Mouse (Mus musculus): Measurements from ENCODE around the gene Bicdl1.

- no peak for TF ChIP-seq POLR2A (IDR thresholded peaks at IDR 0.05; ENCODE audit: insufficient read depth, low read depth, low read length)
- no peak for TF ChIP-seq CTCF (IDR thresholded peaks at IDR 0.05)
- no peak for TF ChIP-seq EP300 (IDR thresholded peaks at IDR 0.05; ENCODE audit: insufficient read depth, low read depth, low read length)
These were observed 22.5 kb downstream of the Bicdl1 start for GRCm38 (mm10) chr5:115708930-115709329.
